Mouse (Mus musculus): ENCODE data around the gene Zyx. TPM values are rescaled to one million over a fixed set of nuclear protein-coding genes. Genes with fewer than 3 reads are reported as not detected.
A peak's percentile ranks its signal among the peaks of the same experiment; 100 is the strongest.

Zyx gene
- total RNA-seq, 2 experiments from 2014 or later, result 49.8 to 58.8 TPM

GRCm38 (mm10) chr6:42364607-42365006, 15.2 kb downstream of the Zyx start:
- no peak for DNase-seq

GRCm38 (mm10) chr6:42365215-42365614, 15.8 kb downstream of the Zyx start:
- DNase-seq, result no peak

GRCm38 (mm10) chr6:42369870-42370269, 20.4 kb downstream of the Zyx start:
- no peak for DNase-seq

- no peak for DNase-seq
Measured at GRCm38 (mm10) chr6:42370630-42371363, 21.4 kb downstream of the Zyx start.

- DNase-seq, result no peak
Measured at GRCm38 (mm10) chr6:42372001-42372400, 22.6 kb downstream of the Zyx start.

- DNase-seq, result no peak
Measured at GRCm38 (mm10) chr6:42372421-42372815, 23.0 kb downstream of the Zyx start.

- peak; percentile 55 for DNase-seq
Measured at GRCm38 (mm10) chr6:42372816-42373547, 23.6 kb downstream of the Zyx start, which contains the start of gene Epha1. TSS of gene Epha1 (minus strand) at chr6:42373268.

- DNase-seq, result no peak
Measured at GRCm38 (mm10) chr6:42373669-42374430, 24.4 kb downstream of the Zyx start.

- DNase-seq, result no peak
Measured at GRCm38 (mm10) chr6:42374701-42375100, 25.3 kb downstream of the Zyx start.

GRCm38 (mm10) chr6:42375131-42375530, 25.7 kb downstream of the Zyx start:
- DNase-seq, result no peak

GRCm38 (mm10) chr6:42376016-42376415, 26.6 kb downstream of the Zyx start:
- DNase-seq, result no peak

GRCm38 (mm10) chr6:42376504-42377019, 27.1 kb downstream of the Zyx start:
- DNase-seq, result no peak

GRCm38 (mm10) chr6:42377280-42377679, 27.9 kb downstream of the Zyx start:
- no peak for DNase-seq

GRCm38 (mm10) chr6:42379551-42379950, 30.1 kb downstream of the Zyx start:
- DNase-seq, result no peak

- DNase-seq, result no peak
Measured at GRCm38 (mm10) chr6:42380416-42381144, 31.1 kb downstream of the Zyx start.

GRCm38 (mm10) chr6:42381221-42381620, 31.8 kb downstream of the Zyx start:
- no peak for DNase-seq

GRCm38 (mm10) chr6:42381916-42382381, 32.5 kb downstream of the Zyx start:
- no peak for DNase-seq

- DNase-seq, result no peak
Measured at GRCm38 (mm10) chr6:42383360-42383759, 33.9 kb downstream of the Zyx start.

- no peak for DNase-seq
Measured at GRCm38 (mm10) chr6:42385635-42386034, 36.2 kb downstream of the Zyx start.

GRCm38 (mm10) chr6:42391796-42392330, 42.4 kb downstream of the Zyx start:
- DNase-seq, result no peak
